Mouse (Mus musculus): ENCODE results near the gene Rara. TPM values are rescaled to one million over a fixed set of nuclear protein-coding genes. Genes with fewer than 3 reads are reported as not detected.

Rara gene
- polyA plus RNA-seq, 1 experiment, result 18.0 TPM

- Histone ChIP-seq H3K27ac (ENCODE audit: insufficient read depth, low read depth, low read length) (no peak overlapping the region), H3K4me3 (ENCODE audit: insufficient read depth, low read depth, low read length) (no peak overlapping the region), H3K36me3 (ENCODE audit: control insufficient read depth, insufficient read depth, low read length) (no peaks in the 10 kb centered on the region), H3K27me3 (replicated peaks; ENCODE audit: control insufficient read depth, insufficient read depth, low read length) (no peaks in the 10 kb centered on the region), H3K4me1 (ENCODE audit: control insufficient read depth, insufficient read depth, low read length) (no peaks in the 10 kb centered on the region)
- TF ChIP-seq CTCF (conservative IDR thresholded peaks at IDR 0.05; ENCODE audit: insufficient read depth, insufficient read length, low read depth, low read length) (no peak), POLR2A (IDR thresholded peaks at IDR 0.05; ENCODE audit: low read depth, low read length) (no peak)
- WGBS, result 98% methylated on average over 1 of the region's 1 CpGs
- no peak for DNase-seq
These were observed 86.2 kb downstream of the Rara start for GRCm38 (mm10) chr11:99013856-99014255.

- no peak overlapping the region for H3K27ac ChIP-seq (ENCODE audit: insufficient read depth, low read depth, low read length)
- no peaks in the 10 kb centered on the region for H3K36me3 ChIP-seq (ENCODE audit: control insufficient read depth, insufficient read depth, low read length)
- no peak for DNase-seq
- no peaks in the 10 kb centered on the region; the same call in 1 of the 2 replicates for H3K4me1 ChIP-seq (ENCODE audit: control insufficient read depth, insufficient read depth, low read length)
- no peak overlapping the region for H3K4me3 ChIP-seq (ENCODE audit: insufficient read depth, low read depth, low read length)
- no peaks in the 10 kb centered on the region for H3K27me3 ChIP-seq (replicated peaks; ENCODE audit: control insufficient read depth, insufficient read depth, low read length)
- TF ChIP-seq CTCF (conservative IDR thresholded peaks at IDR 0.05; ENCODE audit: insufficient read depth, insufficient read length, low read depth, low read length) (no peak), POLR2A (IDR thresholded peaks at IDR 0.05; ENCODE audit: low read depth, low read length) (no peak)
- 95% methylated on average over 6 of the region's 6 CpGs for WGBS
These were observed 92.2 kb downstream of the Rara start for GRCm38 (mm10) chr11:99019844-99020243.

DNA sequence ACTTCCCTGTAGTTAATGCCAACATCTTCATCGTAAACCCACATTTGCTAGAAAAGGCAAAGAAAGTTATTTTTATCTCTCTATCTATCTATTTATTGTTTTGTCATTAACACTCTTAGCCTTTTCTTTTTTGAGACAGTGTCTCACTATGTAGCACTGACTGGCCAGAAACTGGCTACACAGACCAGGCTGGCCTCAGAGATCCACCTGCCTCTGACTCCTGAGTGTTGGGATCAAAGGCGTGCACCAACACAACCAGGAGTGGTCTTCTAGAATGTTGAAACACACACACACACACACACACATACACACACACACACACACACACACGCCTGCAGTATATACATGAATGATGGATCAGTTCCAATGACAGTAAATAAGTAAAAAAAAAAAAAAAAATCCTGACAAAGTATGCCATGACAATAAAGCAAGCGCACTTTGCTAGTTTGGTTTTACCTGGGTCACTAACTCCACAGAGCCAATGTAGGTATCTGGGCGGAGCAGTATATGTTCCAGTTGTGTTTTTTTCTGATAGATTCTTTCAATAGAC is 94.8 kb downstream of the Rara start:
- Histone ChIP-seq H3K27me3 (replicated peaks; ENCODE audit: control insufficient read depth, insufficient read depth, low read length) (no peaks in the 10 kb centered on the region), H3K36me3 (ENCODE audit: control insufficient read depth, insufficient read depth, low read length) (no peaks in the 10 kb centered on the region), H3K27ac (ENCODE audit: insufficient read depth, low read depth, low read length) (no peak overlapping the region), H3K4me3 (ENCODE audit: insufficient read depth, low read depth, low read length) (no peak overlapping the region), H3K4me1 (ENCODE audit: control insufficient read depth, insufficient read depth, low read length) (no peaks in the 10 kb centered on the region; the same call in 1 of the 2 replicates)
- no peak for DNase-seq
- WGBS, result 91% methylated on average over 5 of the region's 5 CpGs
- TF ChIP-seq POLR2A (IDR thresholded peaks at IDR 0.05; ENCODE audit: low read depth, low read length) (no peak), CTCF (conservative IDR thresholded peaks at IDR 0.05; ENCODE audit: insufficient read depth, insufficient read length, low read depth, low read length) (no peak)

DNA sequence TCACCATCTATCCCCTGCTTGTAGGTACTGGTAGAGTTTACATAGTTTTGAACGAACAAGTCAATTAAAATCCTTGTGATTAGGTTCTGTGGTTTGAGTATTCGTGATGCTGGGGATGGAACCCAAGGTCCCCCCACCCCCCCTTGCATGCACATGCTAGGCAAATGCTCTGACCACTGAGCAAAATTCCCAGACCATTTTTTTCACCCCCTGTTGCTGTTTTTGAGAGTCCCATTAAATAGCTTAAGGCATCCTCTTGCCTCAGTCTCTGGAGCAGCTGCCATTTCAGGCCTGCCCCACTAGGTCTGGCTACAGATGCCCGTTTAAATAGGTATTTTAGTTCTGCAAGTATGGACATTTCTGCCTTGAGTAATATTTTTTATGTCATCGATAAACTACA is 95.5 kb downstream of the Rara start:
- WGBS, result 22% methylated on average over 4 of the region's 4 CpGs
- no peak overlapping the region for H3K4me3 ChIP-seq (ENCODE audit: insufficient read depth, low read depth, low read length)
- no peak for TF ChIP-seq CTCF (conservative IDR thresholded peaks at IDR 0.05; ENCODE audit: insufficient read depth, insufficient read length, low read depth, low read length)
- TF ChIP-seq POLR2A (IDR thresholded peaks at IDR 0.05; ENCODE audit: low read depth, low read length), result no peak
- no peaks in the 10 kb centered on the region for H3K27me3 ChIP-seq (replicated peaks; ENCODE audit: control insufficient read depth, insufficient read depth, low read length)
- no peak for DNase-seq
- H3K27ac ChIP-seq (ENCODE audit: insufficient read depth, low read depth, low read length), result no peak overlapping the region
- H3K4me1 ChIP-seq (ENCODE audit: control insufficient read depth, insufficient read depth, low read length), result no peaks in the 10 kb centered on the region; the same call in 1 of the 2 replicates
- H3K36me3 ChIP-seq (ENCODE audit: control insufficient read depth, insufficient read depth, low read length), result no peaks in the 10 kb centered on the region

- no peak within 1 kb of the TSS for H3K27ac ChIP-seq (ENCODE audit: insufficient read depth, low read depth, low read length)
- H3K4me1 ChIP-seq (ENCODE audit: control insufficient read depth, insufficient read depth, low read length), result no peaks in the 10 kb centered on the region; the same call in 1 of the 2 replicates
- under 1% methylated on average over 54 of the region's 54 CpGs for WGBS
- H3K4me3 ChIP-seq (ENCODE audit: insufficient read depth, low read depth, low read length), result peak within 1 kb of the TSS; percentile 81
- H3K36me3 ChIP-seq (ENCODE audit: control insufficient read depth, insufficient read depth, low read length), result no peaks in the 10 kb centered on the region
- H3K27me3 ChIP-seq (replicated peaks; ENCODE audit: control insufficient read depth, insufficient read depth, low read length), result no peaks in the 10 kb centered on the region
- DNase-seq, result peak; percentile 99
- TF ChIP-seq CTCF (conservative IDR thresholded peaks at IDR 0.05; ENCODE audit: insufficient read depth, insufficient read length, low read depth, low read length), result no peak
- TF ChIP-seq POLR2A (IDR thresholded peaks at IDR 0.05; ENCODE audit: low read depth, low read length), result no peak
These were observed 96.2 kb downstream of the Rara start, which contains the start of gene Top2a for GRCm38 (mm10) chr11:99023500-99024467. Gene Top2a (minus strand): TSS chr11:99024189.

Other genes with a start within 250 kb of the Rara start
- gene Psmd3, start 245.3 kb upstream of the Rara start, polyA plus RNA-seq (2012; rRNA removed), result 307 and 331 TPM in 2 replicates
- gene Csf3, start 226.6 kb upstream of the Rara start, polyA plus RNA-seq (2012; rRNA removed), result not detected in 2 replicates
- 45.3 and 54.1 TPM in 2 replicates for gene Med24, start 198.4 kb upstream of the Rara start, polyA plus RNA-seq (2012; rRNA removed)
- 92.7 and 97.2 TPM in 2 replicates for gene Thra, start 187.2 kb upstream of the Rara start, polyA plus RNA-seq (2012; rRNA removed)
- gene Nr1d1, start 152.5 kb upstream of the Rara start, polyA plus RNA-seq (2012; rRNA removed), result 140 and 155 TPM in 2 replicates
- 23.5 and 24.5 TPM in 2 replicates for gene Msl1, start 132.3 kb upstream of the Rara start, polyA plus RNA-seq (2012; rRNA removed)
- 21.0 and 24.5 TPM in 2 replicates for gene Casc3, start 122.9 kb upstream of the Rara start, polyA plus RNA-seq (2012; rRNA removed)
- gene Rapgefl1, start 91.0 kb upstream of the Rara start, polyA plus RNA-seq (2012; rRNA removed), result 4.2 and 4.7 TPM in 2 replicates
- gene Wipf2, start 64.2 kb upstream of the Rara start, polyA plus RNA-seq (2012; rRNA removed), result 8.7 and 9.9 TPM in 2 replicates
- gene Cdc6, start 20.0 kb upstream of the Rara start, polyA plus RNA-seq (2012; rRNA removed), result 0.11 and 0.14 TPM in 2 replicates
- 0.34 and 0.57 TPM in 2 replicates for gene Gjd3, start 55.2 kb downstream of the Rara start, polyA plus RNA-seq (2012; rRNA removed)
- 0.72 and 1.1 TPM in 2 replicates for gene Top2a, start 96.4 kb downstream of the Rara start, polyA plus RNA-seq (2012; rRNA removed)
- 1,142 and 1,152 TPM in 2 replicates for gene Igfbp4, start 113.4 kb downstream of the Rara start, polyA plus RNA-seq (2012; rRNA removed)
- 0.86 and 1.8 TPM in 2 replicates for gene Tns4, start 161.5 kb downstream of the Rara start, polyA plus RNA-seq (2012; rRNA removed)
- 1.1 and 11.2 TPM in 2 replicates for gene Ccr7, start 227.3 kb downstream of the Rara start, polyA plus RNA-seq (2012; rRNA removed)

Measured in kidney, adult 2 months (tissue).